9 mouse cellular contexts compared by ENCODE assay signal in genomic region chr3:84731403-84732015, GRCm38 (mm10).
DNase-seq lines count a peak whose midpoint lies in the region; ATAC-seq and TF ChIP-seq lines count a peak whose summit lies in the region.
"Had no signal": no experiment of that assay in that cellular context is flagged by ENCODE, and none has a peak within 500 bp of the region (broad histone marks: within the 10 kb centered on the region; RNA-seq: fewer than 3 reads in every experiment).

No protein-coding gene starts in this region.

- H3K9me3 ChIP-seq in hindbrain, embryonic 12.5 days (replicated peaks), result no peaks in the 10 kb centered on the region
- H3K9me3 ChIP-seq in midbrain, embryonic 14.5 days (ENCODE audit: control insufficient read depth, low read length), result no peaks in the 10 kb centered on the region
- H3K9me3 ChIP-seq: G1E had no signal

- H3K4me1 ChIP-seq in kidney, adult 2 months (ENCODE audit: control insufficient read depth, insufficient read depth, low read length), result no peaks in the 10 kb centered on the region
- peaks cover 27% of the 10 kb centered on the region for H3K4me1 ChIP-seq in hindbrain, embryonic 12.5 days
- H3K4me1 ChIP-seq in midbrain, embryonic 14.5 days (ENCODE audit: control insufficient read depth, insufficient read depth, low read length), result peaks cover 22% of the 10 kb centered on the region

- TF ChIP-seq CTCF in kidney, adult 2 months (conservative IDR thresholded peaks at IDR 0.05; ENCODE audit: insufficient read depth, insufficient read length, low read depth, low read length), result no peak
- no peak for TF ChIP-seq CTCF in brain, embryonic 14.5 days (IDR thresholded peaks at IDR 0.05; ENCODE audit: borderline replicate concordance, extremely low read depth, insufficient read depth, insufficient read length)

- H3K4me2 ChIP-seq in hindbrain, embryonic 12.5 days (replicated peaks), result peak overlapping the region; percentile 58
- H3K4me2 ChIP-seq in midbrain, embryonic 14.5 days (ENCODE audit: low read length), result peak overlapping the region; percentile 53

- ATAC-seq in hindbrain, embryonic 12.5 days (ENCODE audit: low FRiP score), result 0 out of 2 replicates have a peak, but pooled peaks have one; percentile 20
- ATAC-seq in midbrain, embryonic 14.5 days (ENCODE audit: low FRiP score, low TSS enrichment), result no peak

- peak; percentile 7 for DNase-seq in kidney, adult 2 months
- no peak for DNase-seq in kidney, adult 8-10 months
- peak; percentile 64 for DNase-seq in brain, embryonic 14.5 days (ENCODE audit: low read depth)
- DNase-seq in midbrain, embryonic 14.5 days, result peak; percentile 42
- no peak for DNase-seq in frontal cortex, postnatal 25 days (ENCODE audit: low spot score in 2 of 2)
- DNase-seq in gastrocnemius, adult 18-20 months (ENCODE audit: low spot score), result no peak
- DNase-seq in left cerebral cortex, postnatal 10 days (ENCODE audit: extremely low spot score in 1 of 2, low spot score in 2 of 2), result no peak

- intact Hi-C loops in left cerebral cortex, postnatal 10 days (cut with DNase I), result no loop called here

- no peak overlapping the region for H3K27ac ChIP-seq in kidney, adult 2 months (ENCODE audit: insufficient read depth, low read depth, low read length)
- H3K27ac ChIP-seq in hindbrain, embryonic 12.5 days, result peak overlapping the region; percentile 45
- H3K27ac ChIP-seq in midbrain, embryonic 14.5 days (replicated peaks; ENCODE audit: low read depth, low read length), result peak overlapping the region; percentile 66

- no peaks in the 10 kb centered on the region for H3K36me3 ChIP-seq in kidney, adult 2 months (ENCODE audit: control insufficient read depth, insufficient read depth, low read length)
- H3K36me3 ChIP-seq in hindbrain, embryonic 12.5 days, result no peaks in the 10 kb centered on the region
- H3K36me3 ChIP-seq in midbrain, embryonic 14.5 days (ENCODE audit: control insufficient read depth, insufficient read depth, low read length), result no peaks in the 10 kb centered on the region
- H3K36me3 ChIP-seq: G1E had no signal

- TF ChIP-seq POLR2A in kidney, adult 2 months (IDR thresholded peaks at IDR 0.05; ENCODE audit: low read depth, low read length), result no peak
- no peak for TF ChIP-seq POLR2A in brain, embryonic 14.5 days (IDR thresholded peaks at IDR 0.05; ENCODE audit: borderline replicate concordance, extremely low read depth, insufficient read depth, insufficient read length, poor library complexity, severe bottlenecking)

- no peak overlapping the region for H3K4me3 ChIP-seq in kidney, adult 2 months (ENCODE audit: insufficient read depth, low read depth, low read length)
- peak overlapping the region; percentile 26 for H3K4me3 ChIP-seq in hindbrain, embryonic 12.5 days
- H3K4me3 ChIP-seq in midbrain, embryonic 14.5 days (replicated peaks; ENCODE audit: low read depth, low read length), result peak overlapping the region; percentile 21

- no peaks in the 10 kb centered on the region for H3K27me3 ChIP-seq in kidney, adult 2 months (replicated peaks; ENCODE audit: control insufficient read depth, insufficient read depth, low read length)
- H3K27me3 ChIP-seq in hindbrain, embryonic 12.5 days, result peaks cover 34% of the 10 kb centered on the region; the same call in 1 of the 2 replicates
- peaks cover 8% of the 10 kb centered on the region; the same call in 1 of the 2 replicates for H3K27me3 ChIP-seq in midbrain, embryonic 14.5 days (ENCODE audit: control insufficient read depth, insufficient read depth, low read length)

- peak overlapping the region; percentile 10; the same call in 1 of the 2 replicates for H3K9ac ChIP-seq in hindbrain, embryonic 12.5 days
- H3K9ac ChIP-seq in midbrain, embryonic 14.5 days (replicated peaks; ENCODE audit: low read length), result peak overlapping the region; percentile 31

- 11% methylated on average over 9 of the region's 9 CpGs for WGBS in kidney, adult 2 months
- 13% methylated on average over 9 of the region's 9 CpGs for WGBS in hindbrain, embryonic 12.5 days
- WGBS in midbrain, embryonic 14.5 days, result 8% methylated on average over 9 of the region's 9 CpGs

Comparison
In these comparisons a context has a peak if more than half of its experiments do, and no peak if none do; other contexts are left out.
1. DNase-seq: peak in kidney, adult 2 months (single experiment), brain, embryonic 14.5 days (single experiment) and midbrain, embryonic 14.5 days (single experiment); none in kidney, adult 8-10 months (0 of 2), frontal cortex, postnatal 25 days (0 of 2), gastrocnemius, adult 18-20 months (single experiment) and left cerebral cortex, postnatal 10 days (0 of 2).